Mouse (Mus musculus): ENCODE measurements around the gene BC030867. TPM values are rescaled to one million over a fixed set of nuclear protein-coding genes. Genes with fewer than 3 reads are reported as not detected.

BC030867 gene
- total and polyA plus RNA-seq, 3 experiments = 20.0 to 51.7 (median 36.2) TPM

- Histone ChIP-seq H3K9ac (ENCODE audit: control insufficient read depth, low read depth, low read length, poor library complexity, severe bottlenecking) (no peak overlapping the region), H3K4me1 (ENCODE audit: control insufficient read depth in 1 of 2, insufficient read depth in 2 of 2, low read length in 2 of 2) (peaks cover 4 to 18% of the 10 kb centered on the region in 2 experiments), H3K4me3 (ENCODE audit: control insufficient read depth in 1 of 2, insufficient read depth in 1 of 2, low read depth in 2 of 2, low read length in 2 of 2) (no peak overlapping the region), H3K27ac (ENCODE audit: control insufficient read depth, low read depth, low read length) (no peak overlapping the region), H3K9me3 (replicated peaks; ENCODE audit: insufficient read depth, low read length) (no peaks in the 10 kb centered on the region), H3K36me3 (ENCODE audit: control insufficient read depth in 1 of 2, insufficient read depth in 2 of 2, low read length in 2 of 2) (peaks cover 4 to 18% of the 10 kb centered on the region in 2 experiments; a peak in 3 of 4 replicates), H3K79me2 (ENCODE audit: control insufficient read depth, insufficient read depth, low read length, poor library complexity) (peaks cover 35% of the 10 kb centered on the region), H3K27me3 (ENCODE audit: control insufficient read depth in 1 of 2, insufficient read depth in 2 of 2, low read length in 2 of 2) (no peaks in the 10 kb centered on the region)
- no peak for DNase-seq (ENCODE audit: low read depth, low spot score)
- no peak for TF ChIP-seq POLR2AphosphoS5 (IDR thresholded peaks at IDR 0.05; ENCODE audit: borderline replicate concordance, low read depth, low read length)
- no peak for TF ChIP-seq HCFC1 (IDR thresholded peaks at IDR 0.05; ENCODE audit: low read depth, low read length)
- no peak for TF ChIP-seq MXI1 (IDR thresholded peaks at IDR 0.05; ENCODE audit: low read depth, low read length)
- TF ChIP-seq ETS1 (IDR thresholded peaks at IDR 0.05; ENCODE audit: low read depth, low read length) = no peak
- TF ChIP-seq NELFE (IDR thresholded peaks at IDR 0.05; ENCODE audit: low read depth, low read length) = no peak
- no peak; the same call in 1 of the 2 replicates for TF ChIP-seq POLR2AphosphoS2 (IDR thresholded peaks at IDR 0.05; ENCODE audit: low read length)
- no peak for TF ChIP-seq CHD1 (IDR thresholded peaks at IDR 0.05; ENCODE audit: low read depth, low read length)
- TF ChIP-seq SMC3 (IDR thresholded peaks at IDR 0.05; ENCODE audit: low read depth, low read length) = no peak
- no peak for TF ChIP-seq MAFK (IDR thresholded peaks at IDR 0.05; ENCODE audit: borderline replicate concordance, low read depth, low read length)
- no peak for TF ChIP-seq NRF1 (IDR thresholded peaks at IDR 0.05; ENCODE audit: insufficient read depth, low read depth, low read length, poor library complexity, severe bottlenecking)
- TF ChIP-seq E2F4 (IDR thresholded peaks at IDR 0.05; ENCODE audit: borderline replicate concordance, low read depth, low read length) = no peak
- TF ChIP-seq TBP (IDR thresholded peaks at IDR 0.05; ENCODE audit: low read depth, low read length) = no peak
- TF ChIP-seq EP300 (IDR thresholded peaks at IDR 0.05; ENCODE audit: low read depth in 1 of 2, low read length in 2 of 2) = no peak
- no peak for TF ChIP-seq RAD21 (IDR thresholded peaks at IDR 0.05; ENCODE audit: low read depth, low read length)
- no peak for TF ChIP-seq ZKSCAN1 (IDR thresholded peaks at IDR 0.05; ENCODE audit: low read depth, low read length)
- no peak for TF ChIP-seq ELF1 (IDR thresholded peaks at IDR 0.05; ENCODE audit: low read depth, low read length)
- no peak for TF ChIP-seq SIN3A (IDR thresholded peaks at IDR 0.05; ENCODE audit: low read length)
- TF ChIP-seq BHLHE40 (IDR thresholded peaks at IDR 0.05; ENCODE audit: borderline replicate concordance, low read depth, low read length) = no peak
- no peak for TF ChIP-seq MAX (IDR thresholded peaks at IDR 0.05; ENCODE audit: low read length)
Measured at GRCm38 (mm10) chr11:102312586-102312985, 63.9 kb downstream of the BC030867 start.

DNA sequence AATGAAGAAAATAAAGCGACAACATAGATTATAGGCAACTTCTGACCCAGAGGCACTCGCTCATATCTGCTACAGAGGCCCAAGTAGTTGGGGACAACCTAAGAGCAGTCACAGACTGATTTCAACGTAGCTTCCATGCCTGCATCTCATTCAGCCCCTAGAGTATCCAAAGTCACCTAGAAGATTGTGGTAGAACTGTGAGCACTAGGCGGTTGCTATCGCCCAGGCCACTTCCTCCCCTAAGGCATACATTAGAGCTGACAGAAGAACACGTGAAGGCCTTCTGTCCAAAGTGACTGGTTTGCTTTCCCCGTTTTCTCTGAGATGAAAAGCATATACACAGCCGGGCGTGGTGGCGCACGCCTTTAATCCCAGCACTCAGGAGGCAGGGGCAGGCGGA lies 65.6 kb downstream of the BC030867 start:
- Histone ChIP-seq H3K9me3 (replicated peaks; ENCODE audit: insufficient read depth, low read length) (no peaks in the 10 kb centered on the region), H3K4me3 (ENCODE audit: control insufficient read depth in 1 of 2, insufficient read depth in 1 of 2, low read depth in 2 of 2, low read length in 2 of 2) (no peak overlapping the region), H3K4me1 (ENCODE audit: control insufficient read depth in 1 of 2, insufficient read depth in 2 of 2, low read length in 2 of 2) (peaks cover 4 to 18% of the 10 kb centered on the region in 2 experiments), H3K9ac (ENCODE audit: control insufficient read depth, low read depth, low read length, poor library complexity, severe bottlenecking) (no peak overlapping the region), H3K36me3 (ENCODE audit: control insufficient read depth in 1 of 2, insufficient read depth in 2 of 2, low read length in 2 of 2) (peaks cover 4 to 15% of the 10 kb centered on the region in 2 experiments; a peak in 3 of 4 replicates), H3K79me2 (ENCODE audit: control insufficient read depth, insufficient read depth, low read length, poor library complexity) (peaks cover 52% of the 10 kb centered on the region), H3K27me3 (ENCODE audit: control insufficient read depth in 1 of 2, insufficient read depth in 2 of 2, low read length in 2 of 2) (no peaks in the 10 kb centered on the region), H3K27ac (ENCODE audit: control insufficient read depth, low read depth, low read length) (no peak overlapping the region)
- no peak for TF ChIP-seq HCFC1 (IDR thresholded peaks at IDR 0.05; ENCODE audit: low read depth, low read length)
- TF ChIP-seq ETS1 (IDR thresholded peaks at IDR 0.05; ENCODE audit: low read depth, low read length) = no peak
- no peak for TF ChIP-seq E2F4 (IDR thresholded peaks at IDR 0.05; ENCODE audit: borderline replicate concordance, low read depth, low read length)
- TF ChIP-seq SIN3A (IDR thresholded peaks at IDR 0.05; ENCODE audit: low read length) = no peak
- no peak for TF ChIP-seq CTCF (IDR thresholded peaks at IDR 0.05 in 2 of 3, conservative IDR thresholded peaks at IDR 0.05 in 1 of 3; ENCODE audit: control insufficient read depth in 1 of 3, insufficient read depth in 1 of 3, low read depth in 2 of 3, low read length in 3 of 3, poor library complexity in 1 of 3, severe bottlenecking in 1 of 3)
- TF ChIP-seq CHD2 (IDR thresholded peaks at IDR 0.05; ENCODE audit: low read length) = no peak
- no peak for TF ChIP-seq RCOR1 (IDR thresholded peaks at IDR 0.05; ENCODE audit: low read depth, low read length)
- DNase-seq (ENCODE audit: low read depth, low spot score) = no peak

Other genes with a start within 250 kb of the BC030867 start
- 4.6 and 5.5 TPM in 2 replicates for gene Mpp3, start 220.4 kb upstream of the BC030867 start, total RNA-seq (2012; rRNA removed)
- 1 to 10 TPM in 1 of 2 experiments, not detected in 1; 7.1 TPM for gene Mpp3, start 220.4 kb upstream of the BC030867 start, polyA plus RNA-seq (2012; ENCODE audit: insufficient read depth in 1 of 2, insufficient read length in 2 of 2, low read depth in 1 of 2, low replicate concordance in 2 of 2, missing spikeins in 1 of 2)
- 0.08 TPM in 1 of 2 replicates, not detected in the other for gene Cd300lg, start 207.4 kb upstream of the BC030867 start, total RNA-seq (2012; rRNA removed)
- gene Cd300lg, start 207.4 kb upstream of the BC030867 start, polyA plus RNA-seq (2012; ENCODE audit: insufficient read depth in 1 of 2, insufficient read length in 2 of 2, low read depth in 1 of 2, low replicate concordance in 2 of 2, missing spikeins in 1 of 2) = under 1 TPM in 1 of 2 experiments, not detected in 1; 0.26 TPM
- 2.9 and 4.6 TPM in 2 replicates for gene Mpp2, start 160.4 kb upstream of the BC030867 start, total RNA-seq (2012; rRNA removed)
- 10 to 100 TPM in 1 of 2 experiments, not detected in 1; 16.3 TPM for gene Mpp2, start 160.4 kb upstream of the BC030867 start, polyA plus RNA-seq (2012; ENCODE audit: insufficient read depth in 1 of 2, insufficient read length in 2 of 2, low read depth in 1 of 2, low replicate concordance in 2 of 2, missing spikeins in 1 of 2)
- not detected in 2 replicates for gene Ppy, start 147.6 kb upstream of the BC030867 start, total RNA-seq (2012; rRNA removed)
- gene Ppy, start 147.6 kb upstream of the BC030867 start, polyA plus RNA-seq (2012; ENCODE audit: insufficient read depth in 1 of 2, insufficient read length in 2 of 2, low read depth in 1 of 2, low replicate concordance in 2 of 2, missing spikeins in 1 of 2) = not detected
- gene Pyy, start 141.1 kb upstream of the BC030867 start, total RNA-seq (2012; rRNA removed) = not detected in 2 replicates
- not detected for gene Pyy, start 141.1 kb upstream of the BC030867 start, polyA plus RNA-seq (2012; ENCODE audit: insufficient read depth in 1 of 2, insufficient read length in 2 of 2, low read depth in 1 of 2, low replicate concordance in 2 of 2, missing spikeins in 1 of 2)
- 5.4 and 6.6 TPM in 2 replicates for gene Nags, start 103.4 kb upstream of the BC030867 start, total RNA-seq (2012; rRNA removed)
- gene Nags, start 103.4 kb upstream of the BC030867 start, polyA plus RNA-seq (2012; ENCODE audit: insufficient read depth in 1 of 2, insufficient read length in 2 of 2, low read depth in 1 of 2, low replicate concordance in 2 of 2, missing spikeins in 1 of 2) = 1 to 10 TPM in 1 of 2 experiments, not detected in 1; 9.7 TPM
- 43.9 and 45.1 TPM in 2 replicates for gene Tmem101, start 92.5 kb upstream of the BC030867 start, total RNA-seq (2012; rRNA removed)
- 10 to 100 TPM in 1 of 2 experiments, not detected in 1; 30.1 TPM for gene Tmem101, start 92.5 kb upstream of the BC030867 start, polyA plus RNA-seq (2012; ENCODE audit: insufficient read depth in 1 of 2, insufficient read length in 2 of 2, low read depth in 1 of 2, low replicate concordance in 2 of 2, missing spikeins in 1 of 2)
- gene Lsm12, start 63.6 kb upstream of the BC030867 start, total RNA-seq (2012; rRNA removed) = 74.2 and 75.0 TPM in 2 replicates
- 100 to 1,000 TPM; 128 to 150 TPM for gene Lsm12, start 63.6 kb upstream of the BC030867 start, polyA plus RNA-seq (2012; ENCODE audit: insufficient read depth in 1 of 2, insufficient read length in 2 of 2, low read depth in 1 of 2, low replicate concordance in 2 of 2, missing spikeins in 1 of 2)
- gene G6pc3, start 59.3 kb upstream of the BC030867 start, total RNA-seq (2012; rRNA removed) = 46.4 and 48.9 TPM in 2 replicates
- gene G6pc3, start 59.3 kb upstream of the BC030867 start, polyA plus RNA-seq (2012; ENCODE audit: insufficient read depth in 1 of 2, insufficient read length in 2 of 2, low read depth in 1 of 2, low replicate concordance in 2 of 2, missing spikeins in 1 of 2) = 100 to 1,000 TPM in 1 of 2 experiments, not detected in 1; 104 TPM
- gene Hdac5, start 18.7 kb upstream of the BC030867 start, total RNA-seq (2012; rRNA removed) = 9.1 and 10.4 TPM in 2 replicates
- 10 to 100 TPM in 1 of 2 experiments, not detected in 1; 29.3 TPM for gene Hdac5, start 18.7 kb upstream of the BC030867 start, polyA plus RNA-seq (2012; ENCODE audit: insufficient read depth in 1 of 2, insufficient read length in 2 of 2, low read depth in 1 of 2, low replicate concordance in 2 of 2, missing spikeins in 1 of 2)
- gene Asb16, start 19.9 kb downstream of the BC030867 start, total RNA-seq (2012; rRNA removed) = 3.9 and 4.4 TPM in 2 replicates
- gene Asb16, start 19.9 kb downstream of the BC030867 start, polyA plus RNA-seq (2012; ENCODE audit: insufficient read depth in 1 of 2, insufficient read length in 2 of 2, low read depth in 1 of 2, low replicate concordance in 2 of 2, missing spikeins in 1 of 2) = 1 to 10 TPM in 1 of 2 experiments, not detected in 1; 8.5 TPM
- 27.0 and 29.3 TPM in 2 replicates for gene Tmub2, start 36.0 kb downstream of the BC030867 start, total RNA-seq (2012; rRNA removed)
- gene Tmub2, start 36.0 kb downstream of the BC030867 start, polyA plus RNA-seq (2012; ENCODE audit: insufficient read depth in 1 of 2, insufficient read length in 2 of 2, low read depth in 1 of 2, low replicate concordance in 2 of 2, missing spikeins in 1 of 2) = 10 to 100 TPM in 1 of 2 experiments, not detected in 1; 40.5 TPM
- 40.5 and 46.7 TPM in 2 replicates for gene Atxn7l3, start 47.7 kb downstream of the BC030867 start, total RNA-seq (2012; rRNA removed)
- 10 to 100 TPM; 39.4 to 53.0 TPM for gene Atxn7l3, start 47.7 kb downstream of the BC030867 start, polyA plus RNA-seq (2012; ENCODE audit: insufficient read depth in 1 of 2, insufficient read length in 2 of 2, low read depth in 1 of 2, low replicate concordance in 2 of 2, missing spikeins in 1 of 2)
- 151 and 189 TPM in 2 replicates for gene Ubtf, start 70.9 kb downstream of the BC030867 start, total RNA-seq (2012; rRNA removed)
- gene Ubtf, start 70.9 kb downstream of the BC030867 start, polyA plus RNA-seq (2012; ENCODE audit: insufficient read depth in 1 of 2, insufficient read length in 2 of 2, low read depth in 1 of 2, low replicate concordance in 2 of 2, missing spikeins in 1 of 2) = 100 to 1,000 TPM in 1 of 2 experiments, 10 to 100 TPM in 1; 76.5 to 145 TPM
- gene Slc4a1, start 117.3 kb downstream of the BC030867 start, total RNA-seq (2012; rRNA removed) = 0.23 and 0.36 TPM in 2 replicates
- under 1 TPM in 1 of 2 experiments, not detected in 1; 0.35 TPM for gene Slc4a1, start 117.3 kb downstream of the BC030867 start, polyA plus RNA-seq (2012; ENCODE audit: insufficient read depth in 1 of 2, insufficient read length in 2 of 2, low read depth in 1 of 2, low replicate concordance in 2 of 2, missing spikeins in 1 of 2)
- gene Rundc3a, start 144.5 kb downstream of the BC030867 start, total RNA-seq (2012; rRNA removed) = 0.39 and 0.42 TPM in 2 replicates
- 1 to 10 TPM in 1 of 2 experiments, not detected in 1; 2.1 TPM for gene Rundc3a, start 144.5 kb downstream of the BC030867 start, polyA plus RNA-seq (2012; ENCODE audit: insufficient read depth in 1 of 2, insufficient read length in 2 of 2, low read depth in 1 of 2, low replicate concordance in 2 of 2, missing spikeins in 1 of 2)
- gene Slc25a39, start 159.1 kb downstream of the BC030867 start, total RNA-seq (2012; rRNA removed) = 174 and 183 TPM in 2 replicates
- gene Slc25a39, start 159.1 kb downstream of the BC030867 start, polyA plus RNA-seq (2012; ENCODE audit: insufficient read depth in 1 of 2, insufficient read length in 2 of 2, low read depth in 1 of 2, low replicate concordance in 2 of 2, missing spikeins in 1 of 2) = 100 to 1,000 TPM in 1 of 2 experiments, not detected in 1; 325 TPM
- gene Grn, start 181.4 kb downstream of the BC030867 start, total RNA-seq (2012; rRNA removed) = 14.5 and 14.7 TPM in 2 replicates
- 10 to 100 TPM in 1 of 2 experiments, not detected in 1; 42.1 TPM for gene Grn, start 181.4 kb downstream of the BC030867 start, polyA plus RNA-seq (2012; ENCODE audit: insufficient read depth in 1 of 2, insufficient read length in 2 of 2, low read depth in 1 of 2, low replicate concordance in 2 of 2, missing spikeins in 1 of 2)
- 1.8 and 2.0 TPM in 2 replicates for gene Fam171a2, start 198.8 kb downstream of the BC030867 start, total RNA-seq (2012; rRNA removed)
- gene Fam171a2, start 198.8 kb downstream of the BC030867 start, polyA plus RNA-seq (2012; ENCODE audit: insufficient read depth in 1 of 2, insufficient read length in 2 of 2, low read depth in 1 of 2, low replicate concordance in 2 of 2, missing spikeins in 1 of 2) = 1 to 10 TPM in 1 of 2 experiments, not detected in 1; 8.8 TPM
- gene Itga2b, start 221.2 kb downstream of the BC030867 start, total RNA-seq (2012; rRNA removed) = 8.3 and 10.7 TPM in 2 replicates
- gene Itga2b, start 221.2 kb downstream of the BC030867 start, polyA plus RNA-seq (2012; ENCODE audit: insufficient read depth in 1 of 2, insufficient read length in 2 of 2, low read depth in 1 of 2, low replicate concordance in 2 of 2, missing spikeins in 1 of 2) = 10 to 100 TPM in 1 of 2 experiments, not detected in 1; 55.7 TPM